Mouse (Mus musculus) bone marrow macrophage, adult 2 months (primary cell): ENCODE results near the gene Olfr1377.

ENCODE experiments used
- CTCF ChIP-seq: IDR thresholded peaks from 2 replicates; pipeline ENCODE4 v1.5.1; 2012; ENCODE audit warnings: low read depth, mild to moderate bottlenecking, low read length, moderate library complexity
- POLR2A ChIP-seq: IDR thresholded peaks from 2 replicates; pipeline ENCODE4 v1.6.1; 2012; ENCODE audit warnings: mild to moderate bottlenecking, low read depth, low read length, borderline replicate concordance

DNA sequence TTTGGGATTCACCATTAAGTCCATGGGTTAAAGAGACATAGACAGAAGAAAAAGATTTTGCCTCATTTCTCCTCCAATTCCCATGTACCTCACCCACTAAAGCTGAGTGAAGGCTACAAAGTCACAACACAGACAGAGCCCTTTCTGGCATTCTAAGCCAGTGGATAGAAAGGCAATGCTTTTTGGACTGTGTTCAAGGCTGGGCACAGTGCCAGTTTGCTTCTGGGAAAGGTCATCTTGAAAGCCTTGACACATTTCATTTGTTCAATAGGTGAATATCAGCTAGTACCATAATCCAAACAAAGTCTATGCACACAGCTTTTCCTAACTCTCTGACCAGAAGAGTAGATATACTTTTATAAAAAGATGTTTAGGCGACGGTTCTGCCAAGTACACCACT lies 54.2 kb downstream of the Olfr1377 start:
- TF ChIP-seq CTCF (no peak), POLR2A (no peak)
